In genomic region chr5:117614331-117615024, GRCm38 (mm10) we compare ENCODE assay signal across 9 mouse cellular contexts.
DNase-seq lines count a peak whose midpoint lies in the region; ATAC-seq lines count a peak whose summit lies in the region.
"Had no signal": no experiment of that assay in that cellular context is flagged by ENCODE, and none has a peak within 500 bp of the region (broad histone marks: within the 10 kb centered on the region; RNA-seq: fewer than 3 reads in every experiment).

No protein-coding gene starts in this region.

- no peak overlapping the region for H3K4me2 ChIP-seq in liver, embryonic 12.5 days
- no peak overlapping the region for H3K4me2 ChIP-seq in forebrain, embryonic 14.5 days (ENCODE audit: low read length)
- no peak overlapping the region for H3K4me2 ChIP-seq in intestine, embryonic 14.5 days (ENCODE audit: low read length)
- H3K4me2 ChIP-seq in neural tube, embryonic 11.5 days (ENCODE audit: low read depth): no peak overlapping the region

- H3K4me1 ChIP-seq in liver, embryonic 12.5 days: no peaks in the 10 kb centered on the region
- H3K4me1 ChIP-seq in forebrain, embryonic 14.5 days (ENCODE audit: control insufficient read depth, insufficient read depth, low read length): no peaks in the 10 kb centered on the region
- H3K4me1 ChIP-seq in intestine, embryonic 14.5 days (replicated peaks; ENCODE audit: control insufficient read depth, insufficient read depth, low read length): no peaks in the 10 kb centered on the region
- no peaks in the 10 kb centered on the region for H3K4me1 ChIP-seq in neural tube, embryonic 11.5 days (ENCODE audit: control insufficient read depth, insufficient read depth, low read length)

- WGBS in liver, embryonic 12.5 days (ENCODE audit: insufficient replicate concordance): 31% methylated on average over 5 of the region's 5 CpGs
- 30% methylated on average over 5 of the region's 5 CpGs for WGBS in forebrain, embryonic 14.5 days
- 35% methylated on average over 5 of the region's 5 CpGs for WGBS in intestine, embryonic 14.5 days
- WGBS in neural tube, embryonic 11.5 days: 39% methylated on average over 5 of the region's 5 CpGs

- no peaks in the 10 kb centered on the region for H3K36me3 ChIP-seq in liver, embryonic 12.5 days
- H3K36me3 ChIP-seq in forebrain, embryonic 14.5 days (ENCODE audit: control insufficient read depth, insufficient read depth, low read length): no peaks in the 10 kb centered on the region
- no peaks in the 10 kb centered on the region for H3K36me3 ChIP-seq in intestine, embryonic 14.5 days (ENCODE audit: control insufficient read depth, insufficient read depth, low read length)
- H3K36me3 ChIP-seq in neural tube, embryonic 11.5 days (ENCODE audit: control insufficient read depth, insufficient read depth, low read length): no peaks in the 10 kb centered on the region

- H3K9ac ChIP-seq in liver, embryonic 12.5 days: no peak overlapping the region
- H3K9ac ChIP-seq in forebrain, embryonic 14.5 days (ENCODE audit: low read length): no peak overlapping the region
- no peak overlapping the region for H3K9ac ChIP-seq in intestine, embryonic 14.5 days (ENCODE audit: low read length)
- no peak overlapping the region for H3K9ac ChIP-seq in neural tube, embryonic 11.5 days (ENCODE audit: low read length)

- no peaks in the 10 kb centered on the region for H3K27me3 ChIP-seq in liver, embryonic 12.5 days (replicated peaks)
- no peaks in the 10 kb centered on the region for H3K27me3 ChIP-seq in forebrain, embryonic 14.5 days (replicated peaks; ENCODE audit: control insufficient read depth, insufficient read depth, low read length)
- no peaks in the 10 kb centered on the region for H3K27me3 ChIP-seq in intestine, embryonic 14.5 days (replicated peaks; ENCODE audit: control insufficient read depth, insufficient read depth, low read length)
- no peaks in the 10 kb centered on the region for H3K27me3 ChIP-seq in neural tube, embryonic 11.5 days (ENCODE audit: control insufficient read depth, insufficient read depth, low read length)

- ATAC-seq in liver, embryonic 12.5 days: no peak
- no peak for ATAC-seq in forebrain, embryonic 14.5 days
- ATAC-seq in intestine, embryonic 14.5 days (replicated peaks; ENCODE audit: low FRiP score, low TSS enrichment, low read depth): no peak
- no peak for ATAC-seq in neural tube, embryonic 11.5 days (ENCODE audit: insufficient read depth, low FRiP score, low TSS enrichment)

- peak; percentile 66 for DNase-seq in liver
- peak; percentile 6 for DNase-seq in c-Kit-positive CD71-positive TER-119-negative erythroid progenitor cells, embryonic 14.5 days (ENCODE audit: low read depth)
- DNase-seq in forebrain, embryonic 14.5 days (ENCODE audit: low spot score): peak; percentile 84
- peak; percentile 87 for DNase-seq in intestine, embryonic 14.5 days (ENCODE audit: low spot score)
- DNase-seq in left cerebral cortex, postnatal 36 days (ENCODE audit: low spot score in 2 of 2): peak; percentile 37 to 52
- peak; percentile 84 for DNase-seq in neural tube, embryonic 11.5 days (ENCODE audit: low spot score)
- peak; percentile 25 to 30 for DNase-seq in thymus, postnatal 36 days

- H3K9me3 ChIP-seq in liver, embryonic 12.5 days (replicated peaks): no peaks in the 10 kb centered on the region
- H3K9me3 ChIP-seq in forebrain, embryonic 14.5 days (replicated peaks; ENCODE audit: control insufficient read depth, low read length): no peaks in the 10 kb centered on the region
- no peaks in the 10 kb centered on the region for H3K9me3 ChIP-seq in intestine, embryonic 14.5 days (ENCODE audit: control insufficient read depth, low read length)
- H3K9me3 ChIP-seq in neural tube, embryonic 11.5 days (ENCODE audit: control insufficient read depth, low read length): no peaks in the 10 kb centered on the region

- H3K27ac ChIP-seq in liver, embryonic 12.5 days: no peak overlapping the region
- H3K27ac ChIP-seq in forebrain, embryonic 14.5 days (ENCODE audit: low read depth, low read length): no peak overlapping the region
- H3K27ac ChIP-seq in intestine, embryonic 14.5 days (ENCODE audit: low read depth): no peak overlapping the region
- H3K27ac ChIP-seq in neural tube, embryonic 11.5 days (ENCODE audit: low read depth, low read length): no peak overlapping the region

- no peak overlapping the region for H3K4me3 ChIP-seq in liver, embryonic 12.5 days
- H3K4me3 ChIP-seq in forebrain, embryonic 14.5 days (ENCODE audit: low read depth, low read length): no peak overlapping the region
- H3K4me3 ChIP-seq in intestine, embryonic 14.5 days (ENCODE audit: low read depth, low read length): no peak overlapping the region
- no peak overlapping the region for H3K4me3 ChIP-seq in neural tube, embryonic 11.5 days (ENCODE audit: low read depth, low read length)
- H3K4me3 ChIP-seq: myocyte had no signal

- intact Hi-C loops in left cerebral cortex, postnatal 36 days (cut with DNase I): loop anchor here (1.0 to 5.0 kb wide), 3 partner anchors 97 to 318 kb away; no protein-coding TSS in a partner anchor

Comparison
In these comparisons a context has a peak if more than half of its experiments do, and no peak if none do; other contexts are left out.
1. DNase-seq: peak in every context shown above with its lines; median percentile 87 in intestine, embryonic 14.5 days; 84 in forebrain, embryonic 14.5 days; 84 in neural tube, embryonic 11.5 days; 66 in liver; 44 in left cerebral cortex, postnatal 36 days; 28 in thymus, postnatal 36 days; 6 in c-Kit-positive CD71-positive TER-119-negative erythroid progenitor cells, embryonic 14.5 days.